Mouse (Mus musculus) right cerebral cortex, postnatal 4 days (tissue): ENCODE data around the gene Gtf3c1.
"Not testable (repeated sequence)": the region's sequence is repeated elsewhere in the genome, so short reads cannot be mapped to it uniquely, and the experiment has no call there.

ENCODE experiments used
- DNase-seq: peaks from one replicate; pipeline ENCODE4 v3.0.0-alpha.2; 2022

Gene Gtf3c1

DNA sequence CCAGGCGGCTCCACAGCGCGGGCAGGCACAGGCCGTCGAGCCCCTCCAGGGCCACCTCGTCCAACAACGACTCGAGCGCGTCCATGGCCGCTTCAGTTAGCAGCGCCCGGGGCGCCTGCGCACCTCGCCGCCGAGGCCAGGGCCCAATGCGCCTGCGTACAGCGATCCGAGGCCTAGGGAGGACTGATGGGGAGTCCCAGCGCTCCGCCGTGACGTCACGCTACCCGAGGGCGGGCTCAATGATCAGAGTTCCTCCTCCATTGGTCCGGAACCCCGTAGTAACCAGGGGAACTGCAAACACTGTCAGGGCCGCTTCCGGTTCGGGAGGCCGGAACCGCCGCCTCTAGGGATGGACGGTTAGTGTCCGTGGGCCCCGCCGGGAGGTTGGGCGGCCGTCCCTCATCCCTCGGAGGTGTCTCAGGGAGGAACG, at the start of gene Gtf3c1, which contains the start of gene D430042O09Rik:
Gene Gtf3c1, minus strand, starts transcription at position 188 of the 430 bp plus-strand sequence.
Gene D430042O09Rik, plus strand, starts transcription at position 296 of the 430 bp plus-strand sequence.
- DNase-seq = peak; percentile 100

- no peak for DNase-seq
Measured at GRCm38 (mm10) chr7:125756806-125757205, 49.2 kb upstream of the Gtf3c1 start.

- DNase-seq = no peak
Measured at GRCm38 (mm10) chr7:125753326-125753715, 45.7 kb upstream of the Gtf3c1 start.

DNA sequence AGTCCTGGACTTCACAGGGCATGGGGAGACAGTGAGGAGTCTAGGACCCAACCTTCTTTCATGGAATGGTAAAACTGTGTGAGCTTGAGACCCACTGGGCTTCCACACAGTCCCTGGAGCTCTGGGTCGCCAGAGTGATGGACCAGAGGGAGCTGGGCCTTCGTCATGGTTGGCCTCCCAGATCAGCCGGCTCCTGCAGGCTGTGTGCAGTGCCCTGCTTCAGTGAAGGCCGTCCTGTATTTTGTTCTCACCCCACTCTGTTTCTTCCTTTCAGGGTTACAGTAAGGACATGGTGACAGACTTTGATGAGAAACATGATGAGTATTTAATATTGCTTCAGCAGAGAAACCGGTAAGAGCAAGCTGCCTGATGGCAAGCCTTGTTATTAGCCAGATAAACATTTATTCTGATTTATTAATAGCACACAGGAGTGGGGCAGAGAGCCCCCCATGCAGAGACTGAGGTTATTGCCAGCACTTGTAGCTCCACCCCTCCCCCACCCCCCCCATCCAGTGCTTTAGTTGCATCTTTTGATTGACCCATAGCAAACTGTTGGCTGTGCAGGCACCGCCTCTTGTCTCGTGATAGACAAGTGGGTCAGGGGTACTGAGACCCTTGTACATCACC, 45.2 kb upstream of the Gtf3c1 start:
- no peak for DNase-seq

- DNase-seq = no peak
Measured at GRCm38 (mm10) chr7:125748186-125748585, 40.6 kb upstream of the Gtf3c1 start.

GRCm38 (mm10) chr7:125747316-125747690, 39.7 kb upstream of the Gtf3c1 start:
- DNase-seq = no peak

- DNase-seq = no peak
Measured at GRCm38 (mm10) chr7:125746621-125747315, 39.2 kb upstream of the Gtf3c1 start.

DNA sequence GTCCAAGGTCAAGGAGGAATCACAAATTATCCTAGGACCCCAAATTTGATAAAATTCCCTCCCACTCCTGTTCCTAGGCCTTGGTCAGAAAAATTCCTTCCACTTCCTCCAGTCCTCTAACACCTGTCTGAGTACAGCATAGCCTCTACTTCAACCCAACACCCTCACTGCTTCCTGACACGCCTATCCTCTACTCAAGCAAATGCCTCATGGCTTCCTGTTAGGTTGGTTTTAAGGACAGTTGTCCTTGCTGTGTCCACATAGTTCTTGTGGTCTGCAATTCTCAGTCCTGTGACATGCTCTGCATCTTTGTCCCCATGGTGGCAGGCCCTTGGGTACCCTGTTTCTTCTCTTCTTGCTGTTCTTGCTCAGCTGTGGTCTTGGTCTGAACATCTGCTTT, 37.2 kb upstream of the Gtf3c1 start:
- DNase-seq = no peak

DNA sequence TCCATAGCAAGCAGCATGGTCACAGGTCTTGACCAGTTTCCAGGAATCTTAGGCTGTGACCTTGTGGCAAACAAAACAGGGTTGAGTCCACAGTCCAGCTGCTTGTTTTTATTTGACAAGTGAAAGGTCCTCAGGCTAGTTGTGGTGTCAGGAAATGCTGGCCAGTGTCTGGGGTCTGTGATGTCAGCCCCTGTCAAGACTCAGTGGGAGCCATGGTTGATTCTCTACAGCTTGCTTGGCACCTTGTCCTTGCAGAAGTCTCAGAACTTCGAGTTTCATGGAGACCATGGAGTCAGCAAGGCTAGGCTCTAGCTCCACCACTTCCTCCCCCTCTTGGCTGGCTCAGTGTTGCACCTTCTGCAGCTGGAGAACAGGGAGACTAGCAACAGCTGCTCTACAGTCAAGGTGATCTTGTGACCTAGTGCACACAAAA, 33.7 kb upstream of the Gtf3c1 start:
- no peak for DNase-seq

DNA sequence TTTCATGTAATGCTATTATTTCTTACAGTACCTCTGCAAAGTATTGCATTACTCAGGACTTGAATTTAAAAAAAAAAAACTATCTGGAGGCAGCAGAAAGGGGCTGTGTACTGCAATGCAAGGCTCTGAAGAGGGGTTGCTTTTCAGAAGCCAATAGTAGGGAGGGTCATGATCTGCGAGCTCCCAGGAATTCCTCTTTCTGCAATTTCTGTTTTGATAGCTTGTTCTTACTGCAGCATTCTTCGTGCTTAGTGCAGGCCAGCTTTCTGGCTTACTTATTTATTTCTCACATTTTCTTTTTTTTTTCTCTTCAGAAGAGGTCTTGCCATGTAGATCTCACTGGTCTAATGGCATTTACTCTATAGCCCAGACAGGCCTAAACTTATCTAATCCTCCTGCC, 32.9 kb upstream of the Gtf3c1 start:
- DNase-seq = no peak

GRCm38 (mm10) chr7:125736366-125737015, 28.9 kb upstream of the Gtf3c1 start:
- no peak for DNase-seq

- DNase-seq = no peak
Measured at GRCm38 (mm10) chr7:125733791-125734190, 26.2 kb upstream of the Gtf3c1 start.

DNA sequence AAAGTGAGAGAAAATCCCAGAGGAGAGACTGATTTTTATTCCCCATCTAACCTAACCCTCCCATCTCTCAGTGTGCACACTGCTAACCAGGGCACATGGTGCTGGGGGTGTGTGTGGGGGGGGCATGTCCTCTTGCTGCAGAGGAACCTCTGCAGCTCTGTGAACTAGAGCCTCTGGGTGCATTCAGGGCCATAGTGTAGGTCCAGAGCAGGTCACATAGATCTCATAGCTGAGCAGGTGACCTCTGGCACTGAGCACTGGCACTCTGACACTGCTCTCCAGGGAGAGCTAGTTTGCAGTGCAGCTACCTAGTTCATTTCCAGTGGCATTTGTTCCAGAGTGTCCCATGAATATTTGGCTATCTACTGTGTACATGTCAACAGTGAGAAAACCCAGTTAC, 24.1 kb upstream of the Gtf3c1 start:
- no peak for DNase-seq

- DNase-seq = no peak
Measured at GRCm38 (mm10) chr7:125723189-125723972, 15.8 kb upstream of the Gtf3c1 start.

GRCm38 (mm10) chr7:125722127-125722526, 14.5 kb upstream of the Gtf3c1 start:
- DNase-seq = peak; percentile 26

GRCm38 (mm10) chr7:125721033-125721432, 13.5 kb upstream of the Gtf3c1 start:
- no peak for DNase-seq

- DNase-seq = no peak
Measured at GRCm38 (mm10) chr7:125720370-125720769, 12.8 kb upstream of the Gtf3c1 start.

DNA sequence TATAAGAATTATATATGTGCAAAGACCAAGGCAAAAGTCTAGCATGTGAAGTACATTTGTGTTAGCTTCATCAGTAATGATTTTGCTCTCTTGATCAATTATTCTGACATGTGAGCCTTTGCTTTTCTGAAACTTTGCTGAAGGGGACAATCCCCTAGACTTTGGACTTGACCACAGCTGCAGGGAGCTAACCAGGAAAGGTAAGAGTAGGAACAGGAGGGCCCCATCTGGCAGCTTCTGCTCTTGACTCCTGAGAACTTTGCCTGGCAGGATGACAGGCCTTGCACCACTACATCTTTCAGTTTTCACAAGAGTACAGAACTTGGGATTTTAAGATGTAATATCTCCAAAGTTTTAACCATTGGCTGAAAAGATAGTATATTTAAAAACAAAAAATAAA, 10.0 kb upstream of the Gtf3c1 start:
- DNase-seq = no peak

DNA sequence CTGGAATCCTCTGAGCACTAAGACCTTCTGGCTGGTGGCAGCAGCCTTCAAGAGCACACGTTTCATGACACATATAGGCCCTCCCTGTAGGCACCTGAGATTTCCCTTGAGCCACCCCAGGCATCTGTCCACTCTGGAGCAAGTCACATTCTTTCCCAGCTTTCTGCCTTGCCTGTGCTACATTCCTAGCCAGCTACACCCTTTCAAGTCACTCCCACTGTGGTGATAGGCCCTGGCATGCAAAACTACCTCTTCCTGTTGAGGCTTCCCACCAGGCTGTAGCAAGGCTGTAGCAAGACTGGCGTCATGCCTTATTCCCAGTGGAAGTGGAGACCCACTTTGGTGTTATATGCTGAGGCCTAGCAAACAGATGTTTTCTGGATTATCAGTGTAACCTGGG, 9.1 kb upstream of the Gtf3c1 start:
- no peak for DNase-seq

- no peak for DNase-seq
Measured at GRCm38 (mm10) chr7:125714803-125715202, 7.2 kb upstream of the Gtf3c1 start.

DNA sequence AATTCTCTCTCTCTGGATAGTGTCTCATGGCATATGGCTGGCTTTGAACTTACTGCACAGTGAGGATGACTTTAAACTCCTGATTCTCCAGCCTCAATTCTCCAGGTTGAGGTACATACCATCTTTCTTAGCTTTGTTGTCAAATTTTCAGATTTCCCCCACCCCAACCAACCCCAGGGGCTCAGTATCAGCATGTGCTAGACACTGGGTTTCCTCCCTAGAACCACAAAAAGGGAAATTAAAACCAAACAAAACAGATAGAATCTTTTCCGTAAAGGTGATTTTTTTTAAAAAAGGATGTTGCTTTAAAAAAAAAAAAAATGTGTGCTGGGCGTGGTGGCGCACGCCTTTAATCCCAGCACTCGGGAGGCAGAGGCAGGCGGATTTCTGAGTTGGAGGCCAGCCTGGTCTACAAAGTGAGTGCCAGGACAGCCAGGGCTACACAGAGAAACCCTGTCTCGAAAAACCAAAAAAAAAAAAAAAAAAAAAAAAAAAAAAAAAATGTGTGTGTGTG, 6.0 kb upstream of the Gtf3c1 start:
- DNase-seq = not testable (repeated sequence)

GRCm38 (mm10) chr7:125708100-125708499, 520 bp upstream of the Gtf3c1 start:
- DNase-seq = no peak

GRCm38 (mm10) chr7:125707186-125707585, 394 bp downstream of the Gtf3c1 start:
- DNase-seq = peak; percentile 73
